24 mouse cellular contexts compared by ENCODE assay signal in the genomic region with DNA sequence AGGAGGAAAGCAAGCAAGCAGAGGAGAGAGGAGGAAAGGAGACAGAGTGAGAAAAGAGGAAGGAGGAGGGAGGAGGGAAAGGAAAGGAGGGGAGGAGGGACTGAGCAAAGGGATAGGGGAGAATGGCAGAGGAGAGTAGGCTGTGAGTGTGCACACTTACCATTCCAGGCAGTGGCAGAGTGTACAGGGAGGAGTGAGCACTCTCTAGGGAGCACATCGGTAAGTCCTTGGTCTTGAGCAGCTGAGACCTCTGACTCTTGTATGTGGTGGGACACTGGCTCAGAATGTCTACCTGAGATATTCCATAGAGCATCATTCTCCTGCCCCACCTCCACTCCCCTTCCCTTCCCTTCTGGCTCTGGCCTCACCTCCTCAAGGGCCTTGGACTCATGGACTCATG.
A peak's percentile ranks its signal among the peaks of the same experiment; 100 is the strongest.
DNase-seq lines count a peak whose midpoint lies in the region; ATAC-seq and TF ChIP-seq lines count a peak whose summit lies in the region.
"Had no signal": no experiment of that assay in that cellular context is flagged by ENCODE, and none has a peak within 500 bp of the region (broad histone marks: within the 10 kb centered on the region; RNA-seq: fewer than 3 reads in every experiment).

No protein-coding gene starts in this region.

- ATAC-seq in embryonic facial prominence, embryonic 11.5 days (replicated peaks; ENCODE audit: insufficient number of reproducible peaks, low FRiP score, low TSS enrichment, low read depth): peak; percentile 15; the same call in 1 of the 2 replicates
- peak; percentile 56; the same call in 1 of the 2 replicates for ATAC-seq in limb, embryonic 15.5 days (ENCODE audit: insufficient number of reproducible peaks, low FRiP score, low TSS enrichment, low read depth)
- no peak for ATAC-seq in midbrain, embryonic 16.5 days
- 0 out of 2 replicates have a peak, but pooled peaks have one; percentile 12 for ATAC-seq in stomach, postnatal 0 days (ENCODE audit: low FRiP score, low TSS enrichment)
- ATAC-seq: forebrain, embryonic 15.5 days; Patski had no signal

- H3K27me3 ChIP-seq in embryonic facial prominence, embryonic 11.5 days (ENCODE audit: control insufficient read depth, insufficient read depth, low read length): no peaks in the 10 kb centered on the region
- no peaks in the 10 kb centered on the region for H3K27me3 ChIP-seq in embryonic facial prominence, embryonic 10.5 days (replicated peaks; ENCODE audit: low read depth, poor library complexity, severe bottlenecking)
- no peaks in the 10 kb centered on the region for H3K27me3 ChIP-seq in limb, embryonic 15.5 days
- H3K27me3 ChIP-seq in limb, embryonic 10.5 days (ENCODE audit: low read depth, poor library complexity, severe bottlenecking): no peaks in the 10 kb centered on the region
- no peaks in the 10 kb centered on the region for H3K27me3 ChIP-seq in midbrain, embryonic 10.5 days (ENCODE audit: low read depth, poor library complexity, severe bottlenecking)
- H3K27me3 ChIP-seq in midbrain, embryonic 16.5 days (ENCODE audit: control insufficient read depth, insufficient read depth, low read depth, low read length): no peaks in the 10 kb centered on the region
- H3K27me3 ChIP-seq in stomach, postnatal 0 days (ENCODE audit: control insufficient read depth, insufficient read depth, low read length): no peaks in the 10 kb centered on the region
- H3K27me3 ChIP-seq: CH12.LX; embryonic facial prominence, embryonic 12.5 days; forebrain, embryonic 12.5 days; forebrain, embryonic 15.5 days; heart, embryonic 13.5 days; hindbrain, embryonic 12.5 days; hindbrain, embryonic 15.5 days; Patski had no signal

- H3K4me3 ChIP-seq in embryonic facial prominence, embryonic 11.5 days (ENCODE audit: low read depth, low read length): no peak overlapping the region
- no peak overlapping the region for H3K4me3 ChIP-seq in embryonic facial prominence, embryonic 10.5 days
- H3K4me3 ChIP-seq in limb, embryonic 15.5 days: no peak overlapping the region
- no peak overlapping the region for H3K4me3 ChIP-seq in limb, embryonic 10.5 days
- H3K4me3 ChIP-seq in midbrain, embryonic 10.5 days: no peak overlapping the region
- no peak overlapping the region for H3K4me3 ChIP-seq in midbrain, embryonic 16.5 days (ENCODE audit: low read depth, low read length)
- H3K4me3 ChIP-seq in stomach, postnatal 0 days (ENCODE audit: low read depth, low read length): no peak overlapping the region
- H3K4me3 ChIP-seq: embryonic facial prominence, embryonic 12.5 days; erythroblast, embryonic 14.5 days; forebrain, embryonic 12.5 days; forebrain, embryonic 15.5 days; heart, adult 2 months; heart, embryonic 10.5 days; heart, embryonic 13.5 days; hindbrain, embryonic 12.5 days; hindbrain, embryonic 15.5 days had no signal

- no peaks in the 10 kb centered on the region for H3K9me3 ChIP-seq in embryonic facial prominence, embryonic 11.5 days (replicated peaks; ENCODE audit: control insufficient read depth, low read length)
- peaks cover 14% of the 10 kb centered on the region; the same call in 1 of the 2 replicates for H3K9me3 ChIP-seq in embryonic facial prominence, embryonic 10.5 days
- no peaks in the 10 kb centered on the region for H3K9me3 ChIP-seq in limb, embryonic 15.5 days
- 0 out of 2 replicates have a peak, but pooled peaks cover 2% of the 10 kb centered on the region for H3K9me3 ChIP-seq in limb, embryonic 10.5 days (replicated peaks)
- H3K9me3 ChIP-seq in midbrain, embryonic 10.5 days (replicated peaks): peaks cover 22% of the 10 kb centered on the region
- H3K9me3 ChIP-seq in midbrain, embryonic 16.5 days (replicated peaks; ENCODE audit: control insufficient read depth, low read length, poor library complexity, severe bottlenecking): no peaks in the 10 kb centered on the region
- no peaks in the 10 kb centered on the region for H3K9me3 ChIP-seq in stomach, postnatal 0 days (ENCODE audit: control insufficient read depth, low read length)
- H3K9me3 ChIP-seq: G1E; hindbrain, embryonic 15.5 days had no signal

- TF ChIP-seq CTCF in stomach, postnatal 0 days (IDR thresholded peaks at IDR 0.05; ENCODE audit: low read depth): no peak

- DNase-seq in embryonic facial prominence, embryonic 11.5 days (ENCODE audit: low spot score): no peak
- no peak for DNase-seq in embryonic facial prominence, embryonic 10.5 days (ENCODE audit: low spot score)
- DNase-seq in limb, embryonic 10.5 days (ENCODE audit: low spot score): no peak
- DNase-seq in midbrain, embryonic 10.5 days (ENCODE audit: low spot score): no peak
- DNase-seq in stomach, postnatal 0 days (ENCODE audit: low spot score): no peak
- no peak for DNase-seq in cerebellum, postnatal 36 days
- DNase-seq: embryo, embryonic 11 days; gastrocnemius, postnatal 25 days; heart, adult 2 months; heart, postnatal 14 days; heart, postnatal 4 days had no signal

- no peaks in the 10 kb centered on the region for H3K36me3 ChIP-seq in embryonic facial prominence, embryonic 11.5 days (replicated peaks; ENCODE audit: control insufficient read depth, insufficient read depth, low read depth, low read length)
- no peaks in the 10 kb centered on the region for H3K36me3 ChIP-seq in embryonic facial prominence, embryonic 10.5 days (replicated peaks)
- no peaks in the 10 kb centered on the region for H3K36me3 ChIP-seq in limb, embryonic 15.5 days
- no peaks in the 10 kb centered on the region for H3K36me3 ChIP-seq in limb, embryonic 10.5 days
- no peaks in the 10 kb centered on the region; the same call in 1 of the 2 replicates for H3K36me3 ChIP-seq in midbrain, embryonic 10.5 days
- no peaks in the 10 kb centered on the region for H3K36me3 ChIP-seq in midbrain, embryonic 16.5 days (ENCODE audit: control insufficient read depth, insufficient read depth, low read length)
- no peaks in the 10 kb centered on the region for H3K36me3 ChIP-seq in stomach, postnatal 0 days (ENCODE audit: control insufficient read depth, insufficient read depth, low read length)
- H3K36me3 ChIP-seq: embryonic facial prominence, embryonic 12.5 days; forebrain, embryonic 12.5 days; forebrain, embryonic 15.5 days; G1E; heart, embryonic 10.5 days; heart, embryonic 13.5 days; hindbrain, embryonic 12.5 days; hindbrain, embryonic 15.5 days had no signal

- no peaks in the 10 kb centered on the region for H3K4me1 ChIP-seq in embryonic facial prominence, embryonic 11.5 days (ENCODE audit: control insufficient read depth, insufficient read depth, low read length)
- peaks cover 15% of the 10 kb centered on the region for H3K4me1 ChIP-seq in embryonic facial prominence, embryonic 10.5 days
- no peaks in the 10 kb centered on the region for H3K4me1 ChIP-seq in limb, embryonic 15.5 days
- no peaks in the 10 kb centered on the region for H3K4me1 ChIP-seq in limb, embryonic 10.5 days
- peaks cover 41% of the 10 kb centered on the region for H3K4me1 ChIP-seq in midbrain, embryonic 10.5 days
- H3K4me1 ChIP-seq in midbrain, embryonic 16.5 days (ENCODE audit: control insufficient read depth, insufficient read depth, low read length): no peaks in the 10 kb centered on the region
- H3K4me1 ChIP-seq in stomach, postnatal 0 days (replicated peaks; ENCODE audit: control insufficient read depth, insufficient read depth): no peaks in the 10 kb centered on the region
- H3K4me1 ChIP-seq: forebrain, embryonic 15.5 days; heart, embryonic 13.5 days; hindbrain, embryonic 15.5 days had no signal

- no peak overlapping the region for H3K9ac ChIP-seq in embryonic facial prominence, embryonic 11.5 days (replicated peaks; ENCODE audit: low read length)
- no peak overlapping the region for H3K9ac ChIP-seq in limb, embryonic 15.5 days
- H3K9ac ChIP-seq in midbrain, embryonic 16.5 days (ENCODE audit: low read depth, low read length): no peak overlapping the region
- no peak overlapping the region for H3K9ac ChIP-seq in stomach, postnatal 0 days (ENCODE audit: low read length)
- H3K9ac ChIP-seq: embryonic facial prominence, embryonic 12.5 days; forebrain, embryonic 12.5 days; forebrain, embryonic 15.5 days; heart, embryonic 13.5 days; hindbrain, embryonic 12.5 days; hindbrain, embryonic 15.5 days had no signal

- H3K27ac ChIP-seq in embryonic facial prominence, embryonic 11.5 days (replicated peaks; ENCODE audit: low read depth, low read length): no peak overlapping the region
- no peak overlapping the region for H3K27ac ChIP-seq in embryonic facial prominence, embryonic 10.5 days (replicated peaks)
- H3K27ac ChIP-seq in limb, embryonic 15.5 days: no peak overlapping the region
- H3K27ac ChIP-seq in limb, embryonic 10.5 days: no peak overlapping the region
- H3K27ac ChIP-seq in midbrain, embryonic 10.5 days (replicated peaks): peak overlapping the region; percentile 88
- no peak overlapping the region for H3K27ac ChIP-seq in midbrain, embryonic 16.5 days (ENCODE audit: low read length)
- no peak overlapping the region for H3K27ac ChIP-seq in stomach, postnatal 0 days (replicated peaks)
- H3K27ac ChIP-seq: embryonic facial prominence, embryonic 12.5 days; forebrain, embryonic 12.5 days; forebrain, embryonic 15.5 days; heart, adult 2 months; heart, embryonic 10.5 days; heart, embryonic 13.5 days; hindbrain, embryonic 12.5 days; hindbrain, embryonic 15.5 days had no signal

- no peak overlapping the region for H3K4me2 ChIP-seq in embryonic facial prominence, embryonic 11.5 days (ENCODE audit: low read depth, low read length)
- H3K4me2 ChIP-seq in limb, embryonic 15.5 days: no peak overlapping the region
- no peak overlapping the region for H3K4me2 ChIP-seq in midbrain, embryonic 16.5 days (ENCODE audit: low read length)
- no peak overlapping the region for H3K4me2 ChIP-seq in stomach, postnatal 0 days (replicated peaks; ENCODE audit: low read depth)
- H3K4me2 ChIP-seq: embryonic facial prominence, embryonic 12.5 days; forebrain, embryonic 12.5 days; forebrain, embryonic 15.5 days; heart, embryonic 13.5 days; hindbrain, embryonic 12.5 days; hindbrain, embryonic 15.5 days had no signal

- no peak for TF ChIP-seq EP300 in stomach, postnatal 0 days (optimal IDR thresholded peaks at IDR 0.05)

- 100% methylated on average over 1 of the region's 1 CpGs for WGBS in embryonic facial prominence, embryonic 11.5 days
- 90% methylated on average over 1 of the region's 1 CpGs for WGBS in embryonic facial prominence, embryonic 10.5 days
- WGBS in limb, embryonic 15.5 days: 94% methylated on average over 1 of the region's 1 CpGs
- WGBS in limb, embryonic 10.5 days: 92% methylated on average over 1 of the region's 1 CpGs
- WGBS in midbrain, embryonic 10.5 days: 100% methylated on average over 1 of the region's 1 CpGs
- 80% methylated on average over 1 of the region's 1 CpGs for WGBS in midbrain, embryonic 16.5 days
- WGBS in stomach, postnatal 0 days: 100% methylated on average over 1 of the region's 1 CpGs
